Mouse (Mus musculus): ENCODE results near the gene Serpinc1.
A peak's percentile ranks its signal among the peaks of the same experiment; 100 is the strongest.
"Not testable (repeated sequence)": the region's sequence is repeated elsewhere in the genome, so short reads cannot be mapped to it uniquely, and the experiment has no call there.

The Serpinc1 gene

GRCm38 (mm10) chr1:161025410-161026210 is 47.2 kb downstream of the Serpinc1 start:
- no peak for DNase-seq

GRCm38 (mm10) chr1:161027196-161027595 is 48.8 kb downstream of the Serpinc1 start:
- no peak for DNase-seq

- not testable (repeated sequence) for DNase-seq
Measured at GRCm38 (mm10) chr1:161028427-161028826, 50.0 kb downstream of the Serpinc1 start.

- no peak for DNase-seq
Measured at GRCm38 (mm10) chr1:161030058-161030457, 51.7 kb downstream of the Serpinc1 start.

- DNase-seq: no peak
Measured at GRCm38 (mm10) chr1:161031881-161032280, 53.5 kb downstream of the Serpinc1 start.

- no peak for DNase-seq
Measured at GRCm38 (mm10) chr1:161032345-161032744, 54.0 kb downstream of the Serpinc1 start.

GRCm38 (mm10) chr1:161033856-161034434 is 55.6 kb downstream of the Serpinc1 start:
- no peak for DNase-seq

GRCm38 (mm10) chr1:161034435-161035280 is 56.3 kb downstream of the Serpinc1 start, which contains the start of gene Zbtb37:
Gene Zbtb37 (minus strand): TSS chr1:161034849.
- DNase-seq: peak; percentile 98

GRCm38 (mm10) chr1:161035281-161035785 is 56.9 kb downstream of the Serpinc1 start:
- no peak for DNase-seq

- DNase-seq: no peak
Measured at GRCm38 (mm10) chr1:161035786-161036404, 57.5 kb downstream of the Serpinc1 start.

GRCm38 (mm10) chr1:161036411-161036841 is 58.0 kb downstream of the Serpinc1 start:
- DNase-seq: no peak

- DNase-seq: no peak
Measured at GRCm38 (mm10) chr1:161037026-161037425, 58.6 kb downstream of the Serpinc1 start.

- DNase-seq: no peak
Measured at GRCm38 (mm10) chr1:161037599-161037998, 59.2 kb downstream of the Serpinc1 start.

GRCm38 (mm10) chr1:161038004-161038403 is 59.6 kb downstream of the Serpinc1 start:
- DNase-seq: no peak

GRCm38 (mm10) chr1:161038968-161039721 is 60.8 kb downstream of the Serpinc1 start:
- DNase-seq: no peak

- no peak for DNase-seq
Measured at GRCm38 (mm10) chr1:161039741-161040425, 61.5 kb downstream of the Serpinc1 start.

GRCm38 (mm10) chr1:161040426-161040770 is 62.0 kb downstream of the Serpinc1 start:
- no peak for DNase-seq

- DNase-seq: no peak
Measured at GRCm38 (mm10) chr1:161040855-161041254, 62.5 kb downstream of the Serpinc1 start.

- no peak for DNase-seq
Measured at GRCm38 (mm10) chr1:161041261-161042020, 63.1 kb downstream of the Serpinc1 start.

- DNase-seq: no peak
Measured at GRCm38 (mm10) chr1:161046972-161047371, 68.6 kb downstream of the Serpinc1 start.
